Mouse (Mus musculus): ENCODE results near the gene Tgm2. TPM values are rescaled to one million over a fixed set of nuclear protein-coding genes. Genes with fewer than 3 reads are reported as not detected.

The Tgm2 gene
- polyA plus RNA-seq, 1 experiment from 2014 or later: 97.0 TPM

DNA sequence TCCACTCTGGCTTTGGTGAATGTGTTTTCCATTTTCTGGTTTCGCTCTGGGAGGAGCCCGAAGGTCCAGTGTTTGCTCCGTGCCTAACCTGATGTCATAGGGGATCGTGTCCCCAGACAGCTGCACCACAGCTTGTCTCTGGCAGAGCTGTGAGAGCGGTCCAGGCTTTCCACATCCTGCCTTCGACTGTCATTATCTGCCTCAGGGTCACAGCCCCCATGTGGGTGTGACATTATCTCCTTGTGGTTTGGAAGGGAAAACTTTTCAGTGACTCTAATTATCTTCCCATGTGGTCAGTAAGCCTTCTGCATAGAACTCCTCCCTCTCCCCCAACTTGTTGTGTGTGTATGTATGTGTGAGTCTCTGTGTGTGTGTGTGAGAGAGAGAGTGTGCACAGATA, 40.6 kb downstream of the Tgm2 start:
- 75% methylated on average over 6 of the region's 6 CpGs for WGBS
- Histone ChIP-seq H3K9ac (replicated peaks; ENCODE audit: low read depth) (no peak overlapping the region), H3K27ac (ENCODE audit: low read length) (no peak overlapping the region), H3K9me3 (ENCODE audit: low read length) (no peaks in the 10 kb centered on the region), H3K36me3 (ENCODE audit: insufficient read depth, low read length) (no peaks in the 10 kb centered on the region), H3K4me2 (replicated peaks; ENCODE audit: low read depth, low read length) (no peak overlapping the region), H3K4me1 (ENCODE audit: insufficient read depth, low read depth, low read length) (no peaks in the 10 kb centered on the region; the same call in 1 of the 2 replicates), H3K4me3 (ENCODE audit: low read depth, low read length) (no peak overlapping the region), H3K27me3 (replicated peaks; ENCODE audit: insufficient read depth, low read length) (no peaks in the 10 kb centered on the region)
- TF ChIP-seq EP300 (IDR thresholded peaks at IDR 0.05): no peak
- no peak for TF ChIP-seq CTCF (IDR thresholded peaks at IDR 0.05)
- DNase-seq (ENCODE audit: low spot score): no peak
- no peak for ATAC-seq

GRCm38 (mm10) chr2:158104966-158105365, 41.3 kb downstream of the Tgm2 start:
- no peak for ATAC-seq
- H3K27ac ChIP-seq (ENCODE audit: low read length): no peak overlapping the region
- no peaks in the 10 kb centered on the region for H3K9me3 ChIP-seq (ENCODE audit: low read length)
- 88% methylated on average over 6 of the region's 6 CpGs for WGBS
- TF ChIP-seq EP300 (IDR thresholded peaks at IDR 0.05): no peak
- TF ChIP-seq CTCF (IDR thresholded peaks at IDR 0.05): no peak
- H3K27me3 ChIP-seq (replicated peaks; ENCODE audit: insufficient read depth, low read length): no peaks in the 10 kb centered on the region
- H3K4me3 ChIP-seq (ENCODE audit: low read depth, low read length): no peak overlapping the region
- no peak overlapping the region for H3K9ac ChIP-seq (replicated peaks; ENCODE audit: low read depth)
- no peak overlapping the region for H3K4me2 ChIP-seq (replicated peaks; ENCODE audit: low read depth, low read length)
- DNase-seq (ENCODE audit: low spot score): no peak
- H3K4me1 ChIP-seq (ENCODE audit: insufficient read depth, low read depth, low read length): no peaks in the 10 kb centered on the region; the same call in 1 of the 2 replicates
- no peaks in the 10 kb centered on the region for H3K36me3 ChIP-seq (ENCODE audit: insufficient read depth, low read length)

- Histone ChIP-seq H3K4me2 (replicated peaks; ENCODE audit: low read depth, low read length) (no peak overlapping the region), H3K4me3 (ENCODE audit: low read depth, low read length) (no peak overlapping the region), H3K27ac (ENCODE audit: low read length) (no peak overlapping the region), H3K9ac (replicated peaks; ENCODE audit: low read depth) (no peak overlapping the region), H3K27me3 (replicated peaks; ENCODE audit: insufficient read depth, low read length) (no peaks in the 10 kb centered on the region), H3K36me3 (ENCODE audit: insufficient read depth, low read length) (no peaks in the 10 kb centered on the region), H3K4me1 (ENCODE audit: insufficient read depth, low read depth, low read length) (no peaks in the 10 kb centered on the region; the same call in 1 of the 2 replicates), H3K9me3 (ENCODE audit: low read length) (no peaks in the 10 kb centered on the region)
- ATAC-seq (no peak), DNase-seq (ENCODE audit: low spot score) (no peak)
- no peak for TF ChIP-seq EP300 (IDR thresholded peaks at IDR 0.05)
- TF ChIP-seq CTCF (IDR thresholded peaks at IDR 0.05): no peak
- WGBS: 69% methylated on average over 5 of the region's 5 CpGs
Observed at GRCm38 (mm10) chr2:158101768-158102167, 44.5 kb downstream of the Tgm2 start.

DNA sequence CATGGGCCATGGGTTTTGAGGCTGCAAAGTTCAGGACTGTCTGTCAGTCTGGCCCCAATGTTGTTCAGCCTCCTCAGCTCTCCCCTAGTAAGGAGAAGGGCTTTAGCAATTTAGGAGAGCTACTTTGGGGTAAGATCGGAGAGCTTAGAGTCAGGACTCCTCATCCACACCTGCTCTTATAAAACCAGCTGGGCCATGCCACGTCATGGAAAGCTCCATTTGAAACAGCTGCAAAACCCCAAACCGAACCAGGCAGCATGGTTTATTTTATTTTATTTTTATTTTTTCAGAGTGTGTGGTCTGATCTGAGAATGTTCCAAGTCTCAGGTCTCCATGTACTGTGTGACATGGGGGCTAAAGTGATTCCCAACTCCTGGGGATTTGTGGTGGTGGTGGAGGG, 46.7 kb downstream of the Tgm2 start:
- no peak overlapping the region for H3K27ac ChIP-seq (ENCODE audit: low read length)
- H3K27me3 ChIP-seq (replicated peaks; ENCODE audit: insufficient read depth, low read length): no peaks in the 10 kb centered on the region
- no peaks in the 10 kb centered on the region for H3K9me3 ChIP-seq (ENCODE audit: low read length)
- no peaks in the 10 kb centered on the region for H3K4me1 ChIP-seq (ENCODE audit: insufficient read depth, low read depth, low read length)
- WGBS: 57% methylated on average over 3 of the region's 3 CpGs
- TF ChIP-seq CTCF (IDR thresholded peaks at IDR 0.05): no peak
- TF ChIP-seq EP300 (IDR thresholded peaks at IDR 0.05): no peak
- no peak for ATAC-seq
- H3K4me2 ChIP-seq (replicated peaks; ENCODE audit: low read depth, low read length): no peak overlapping the region
- DNase-seq (ENCODE audit: low spot score): no peak
- H3K4me3 ChIP-seq (ENCODE audit: low read depth, low read length): no peak overlapping the region
- H3K9ac ChIP-seq (replicated peaks; ENCODE audit: low read depth): no peak overlapping the region
- no peaks in the 10 kb centered on the region for H3K36me3 ChIP-seq (ENCODE audit: insufficient read depth, low read length)

DNA sequence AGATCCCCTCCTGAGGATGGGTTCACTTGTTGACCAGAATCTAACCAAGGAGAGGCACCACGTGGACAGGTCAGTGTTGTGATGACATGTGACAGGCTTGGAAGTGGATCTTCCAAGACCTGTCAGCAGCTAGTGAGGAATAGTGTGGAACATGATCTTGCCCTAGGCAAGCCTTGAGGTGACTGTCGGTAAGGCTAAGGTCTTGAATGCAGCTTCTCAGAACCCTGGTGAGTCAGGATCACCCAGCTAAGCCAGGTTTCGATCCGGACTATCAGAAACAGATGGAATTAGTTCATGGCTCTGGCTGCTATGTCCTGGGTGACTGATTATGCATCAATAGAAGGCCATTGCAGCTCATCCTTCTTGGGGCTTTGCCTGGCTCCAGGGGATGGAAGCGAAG, 47.5 kb downstream of the Tgm2 start:
- no peak for TF ChIP-seq EP300 (IDR thresholded peaks at IDR 0.05)
- no peak for TF ChIP-seq CTCF (IDR thresholded peaks at IDR 0.05)
- no peak for DNase-seq (ENCODE audit: low spot score)
- WGBS: 79% methylated on average over 5 of the region's 5 CpGs

GRCm38 (mm10) chr2:158097071-158097470, 49.2 kb downstream of the Tgm2 start:
- no peak overlapping the region for H3K4me2 ChIP-seq (replicated peaks; ENCODE audit: low read depth, low read length)
- 61% methylated on average over 5 of the region's 5 CpGs for WGBS

More for the DNA sequence above, 47.5 kb downstream of the Tgm2 start:
- Histone ChIP-seq H3K27me3 (replicated peaks; ENCODE audit: insufficient read depth, low read length) (no peaks in the 10 kb centered on the region), H3K36me3 (ENCODE audit: insufficient read depth, low read length) (no peaks in the 10 kb centered on the region), H3K4me3 (ENCODE audit: low read depth, low read length) (no peak overlapping the region), H3K9ac (replicated peaks; ENCODE audit: low read depth) (no peak overlapping the region), H3K27ac (ENCODE audit: low read length) (no peak overlapping the region), H3K9me3 (ENCODE audit: low read length) (no peaks in the 10 kb centered on the region), H3K4me1 (ENCODE audit: insufficient read depth, low read depth, low read length) (no peaks in the 10 kb centered on the region), H3K4me2 (replicated peaks; ENCODE audit: low read depth, low read length) (no peak overlapping the region)
- no peak for ATAC-seq

GRCm38 (mm10) chr2:158094846-158095245, 51.4 kb downstream of the Tgm2 start:
- no peaks in the 10 kb centered on the region for H3K36me3 ChIP-seq (ENCODE audit: insufficient read depth, low read length)
- TF ChIP-seq CTCF (IDR thresholded peaks at IDR 0.05) (no peak), EP300 (IDR thresholded peaks at IDR 0.05) (0 out of 2 replicates have a peak, but pooled peaks have one; percentile 48)
- 45% methylated on average over 5 of the region's 5 CpGs for WGBS
- H3K4me3 ChIP-seq (ENCODE audit: low read depth, low read length): no peak overlapping the region
- DNase-seq (ENCODE audit: low spot score): peak; percentile 67
- H3K27ac ChIP-seq (ENCODE audit: low read length): peak overlapping the region; percentile 63
- no peaks in the 10 kb centered on the region for H3K9me3 ChIP-seq (ENCODE audit: low read length)
- no peaks in the 10 kb centered on the region for H3K27me3 ChIP-seq (replicated peaks; ENCODE audit: insufficient read depth, low read length)
- no peaks in the 10 kb centered on the region for H3K4me1 ChIP-seq (ENCODE audit: insufficient read depth, low read depth, low read length)
- ATAC-seq: peak; percentile 64
- no peak overlapping the region for H3K9ac ChIP-seq (replicated peaks; ENCODE audit: low read depth)
- H3K4me2 ChIP-seq (replicated peaks; ENCODE audit: low read depth, low read length): no peak overlapping the region

More at GRCm38 (mm10) chr2:158097071-158097470, 49.2 kb downstream of the Tgm2 start:
- ATAC-seq (no peak), DNase-seq (ENCODE audit: low spot score) (no peak)
- no peak overlapping the region for H3K9ac ChIP-seq (replicated peaks; ENCODE audit: low read depth)
- TF ChIP-seq EP300 (IDR thresholded peaks at IDR 0.05) (no peak), CTCF (IDR thresholded peaks at IDR 0.05) (no peak)
- H3K36me3 ChIP-seq (ENCODE audit: insufficient read depth, low read length): no peaks in the 10 kb centered on the region
- no peak overlapping the region for H3K4me3 ChIP-seq (ENCODE audit: low read depth, low read length)
- no peak overlapping the region for H3K27ac ChIP-seq (ENCODE audit: low read length)
- H3K4me1 ChIP-seq (ENCODE audit: insufficient read depth, low read depth, low read length): no peaks in the 10 kb centered on the region
- H3K27me3 ChIP-seq (replicated peaks; ENCODE audit: insufficient read depth, low read length): no peaks in the 10 kb centered on the region
- no peaks in the 10 kb centered on the region for H3K9me3 ChIP-seq (ENCODE audit: low read length)
